Mouse (Mus musculus): ENCODE results near the gene Stk19. TPM values are rescaled to one million over a fixed set of nuclear protein-coding genes. Genes with fewer than 3 reads are reported as not detected.
A peak's percentile ranks its signal among the peaks of the same experiment; 100 is the strongest.
"Not testable (repeated sequence)": the region's sequence is repeated elsewhere in the genome, so short reads cannot be mapped to it uniquely, and the experiment has no call there.

Stk19 gene
- total and polyA plus RNA-seq, 2 experiments, result 7.9 to 19.8 TPM

DNA sequence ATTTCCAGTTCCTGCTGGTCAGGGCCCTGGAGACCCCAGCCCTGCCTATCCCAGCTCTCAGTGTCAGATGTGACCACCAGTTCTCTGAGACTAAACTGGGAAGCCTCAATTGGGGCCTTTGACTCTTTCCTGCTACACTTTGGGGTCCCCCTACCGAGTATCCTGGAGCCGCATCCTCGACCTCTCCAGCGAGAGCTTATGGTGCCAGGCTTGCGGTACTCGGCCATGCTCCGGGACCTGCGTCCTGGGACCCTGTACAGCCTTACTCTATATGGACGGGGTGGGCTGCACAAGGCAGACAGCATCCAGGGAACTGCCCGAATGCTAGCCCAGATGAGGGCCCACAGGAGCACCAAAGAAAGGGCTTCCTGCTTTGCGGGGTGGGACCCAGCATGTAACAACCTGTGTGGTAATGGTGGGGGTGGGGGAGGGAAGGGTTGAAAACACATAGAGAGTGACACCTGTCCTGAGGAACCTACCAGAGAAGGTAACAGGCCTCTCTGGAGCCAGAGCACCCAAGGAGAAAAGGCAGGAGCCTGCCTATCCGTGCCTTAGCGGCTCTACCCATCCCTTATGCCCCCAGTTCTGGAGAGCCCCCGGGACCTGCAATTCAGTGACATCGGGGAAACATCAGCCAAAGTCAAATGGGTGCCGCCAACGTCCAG lies 37.7 kb downstream of the Stk19 start:
- no peaks in the 10 kb centered on the region for H3K4me1 ChIP-seq (ENCODE audit: control insufficient read depth, insufficient read depth, low read length)
- no peaks in the 10 kb centered on the region for H3K79me2 ChIP-seq (ENCODE audit: control insufficient read depth, insufficient read depth, low read length)
- WGBS, result 96% methylated on average over 17 of the region's 17 CpGs
- H3K4me3 ChIP-seq (ENCODE audit: insufficient read depth, low read depth, low read length), result no peak overlapping the region
- H3K27me3 ChIP-seq (ENCODE audit: control insufficient read depth, insufficient read depth, low read length), result no peaks in the 10 kb centered on the region
- no peak for DNase-seq (ENCODE audit: extremely low read depth, low read depth, low spot score)
- no peak overlapping the region for H3K9ac ChIP-seq (ENCODE audit: low read depth, low read length)
- no peaks in the 10 kb centered on the region for H3K36me3 ChIP-seq (ENCODE audit: control insufficient read depth, insufficient read depth, low read length)
- TF ChIP-seq POLR2A (IDR thresholded peaks at IDR 0.05; ENCODE audit: extremely low read depth, insufficient read depth, low read length), result no peak
- TF ChIP-seq CTCF (IDR thresholded peaks at IDR 0.05; ENCODE audit: low read depth, low read length), result no peak
- H3K27ac ChIP-seq (replicated peaks; ENCODE audit: insufficient read depth, low read depth, low read length), result no peak overlapping the region

DNA sequence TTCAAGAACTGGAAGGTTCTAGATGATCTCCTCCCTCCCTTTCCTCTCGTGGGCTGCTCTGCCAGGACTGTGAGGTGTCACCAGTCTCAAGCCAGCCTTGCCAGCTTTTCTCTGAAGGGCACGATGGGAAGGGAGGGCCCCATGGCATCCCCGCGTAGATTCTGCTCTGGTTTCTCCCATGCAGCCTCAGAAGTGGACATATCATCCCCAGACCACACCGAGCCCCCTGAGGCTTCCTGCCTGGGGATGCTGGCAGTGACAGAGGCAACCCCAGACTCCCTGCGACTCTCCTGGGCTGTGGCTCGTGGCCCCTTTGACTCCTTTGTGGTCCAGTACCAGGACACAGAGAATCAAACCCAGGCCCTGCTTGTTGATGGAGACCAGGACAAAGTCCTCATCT lies 38.7 kb downstream of the Stk19 start:
- WGBS, result 92% methylated on average over 7 of the region's 7 CpGs
- not testable (repeated sequence) for DNase-seq (ENCODE audit: extremely low read depth, low read depth, low spot score)

DNA sequence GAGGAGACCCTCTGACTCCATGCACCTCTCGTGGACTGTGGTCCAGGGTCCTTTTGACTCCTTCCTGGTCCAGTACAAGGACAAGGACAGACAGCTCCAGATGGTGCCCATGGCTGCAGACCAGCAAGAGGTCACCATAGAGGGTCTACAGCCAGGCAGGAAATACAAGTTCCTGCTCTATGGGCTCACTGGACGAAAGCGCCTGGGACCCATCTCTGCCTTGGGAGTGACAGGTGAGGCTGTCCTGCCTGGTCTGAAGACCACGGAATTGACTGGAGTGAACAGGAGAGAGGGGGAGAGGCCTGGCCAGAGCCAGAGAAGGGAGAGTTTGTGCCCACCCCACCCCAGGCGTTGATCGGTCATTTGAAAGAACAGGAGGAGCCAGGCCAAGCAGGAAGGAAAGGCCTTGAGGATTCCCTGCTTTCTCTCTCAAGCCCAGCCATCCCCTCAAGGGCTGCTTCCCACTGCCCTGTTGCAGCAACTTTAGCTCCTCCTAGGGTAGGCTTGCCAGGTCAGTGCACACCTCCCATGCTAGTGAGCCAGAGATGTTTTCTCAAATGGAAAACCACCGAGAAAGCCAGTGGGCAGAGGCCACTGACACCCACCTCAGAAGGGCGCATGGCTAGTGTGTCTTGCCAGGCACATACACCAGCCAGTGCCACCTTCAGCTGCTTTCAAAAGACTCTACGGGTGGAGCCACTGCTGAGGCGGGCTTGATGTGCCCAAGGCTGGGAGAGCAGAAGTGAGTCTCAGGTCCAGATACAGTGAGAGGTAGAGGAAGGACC lies 39.3 kb downstream of the Stk19 start:
- not testable (repeated sequence) for H3K79me2 ChIP-seq (ENCODE audit: control insufficient read depth, insufficient read depth, low read length); H3K27ac ChIP-seq (replicated peaks; ENCODE audit: insufficient read depth, low read depth, low read length); H3K4me1 ChIP-seq (ENCODE audit: control insufficient read depth, insufficient read depth, low read length); H3K4me3 ChIP-seq (ENCODE audit: insufficient read depth, low read depth, low read length); H3K27me3 ChIP-seq (ENCODE audit: control insufficient read depth, insufficient read depth, low read length); H3K9ac ChIP-seq (ENCODE audit: low read depth, low read length); DNase-seq (ENCODE audit: extremely low read depth, low read depth, low spot score); H3K36me3 ChIP-seq (ENCODE audit: control insufficient read depth, insufficient read depth, low read length)
- 89% methylated on average over 10 of the region's 10 CpGs for WGBS

More for the DNA sequence above, 38.7 kb downstream of the Stk19 start:
- not testable (repeated sequence) for H3K27me3 ChIP-seq (ENCODE audit: control insufficient read depth, insufficient read depth, low read length); H3K9ac ChIP-seq (ENCODE audit: low read depth, low read length); H3K36me3 ChIP-seq (ENCODE audit: control insufficient read depth, insufficient read depth, low read length); H3K4me1 ChIP-seq (ENCODE audit: control insufficient read depth, insufficient read depth, low read length); H3K27ac ChIP-seq (replicated peaks; ENCODE audit: insufficient read depth, low read depth, low read length); H3K79me2 ChIP-seq (ENCODE audit: control insufficient read depth, insufficient read depth, low read length); H3K4me3 ChIP-seq (ENCODE audit: insufficient read depth, low read depth, low read length)

DNA sequence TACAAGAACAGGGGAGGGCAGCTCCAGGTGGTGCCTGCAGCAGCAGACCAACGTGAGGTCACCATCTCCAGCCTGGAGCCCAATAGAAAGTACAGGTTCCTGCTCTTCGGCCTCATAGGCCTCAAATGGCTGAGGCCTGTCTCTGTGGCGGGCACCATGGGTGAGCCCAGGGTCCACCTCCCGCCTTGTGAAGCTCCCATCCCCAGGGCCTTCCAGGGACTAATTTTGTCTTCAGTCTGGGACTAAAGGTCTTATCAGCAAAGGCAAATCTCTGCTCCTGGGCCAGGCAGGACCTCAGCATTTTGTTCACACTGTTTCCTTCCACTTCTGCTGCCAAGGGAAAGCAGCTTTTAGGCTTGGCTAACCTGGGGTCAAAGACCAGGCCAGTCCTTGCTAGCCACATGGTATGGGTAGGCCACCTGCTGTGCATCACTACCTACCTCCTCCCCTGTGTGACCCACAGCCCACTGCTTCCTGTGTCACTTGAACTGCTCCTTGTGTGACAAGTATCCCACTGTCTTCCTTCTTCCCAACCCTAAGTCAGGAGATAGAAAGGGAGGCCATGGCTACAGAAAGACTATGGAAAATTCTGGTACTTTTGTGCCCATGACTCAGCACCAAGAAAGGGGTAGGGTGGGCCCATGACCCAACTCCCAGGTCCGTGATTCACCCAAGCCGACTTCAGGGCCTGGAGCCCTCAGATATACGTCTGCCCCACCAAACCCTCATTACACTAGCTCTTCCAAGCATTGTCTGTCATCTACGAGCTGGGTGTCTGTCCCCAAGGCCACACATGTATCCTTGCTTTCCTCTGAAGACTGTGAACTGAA lies 40.2 kb downstream of the Stk19 start:
- DNase-seq (ENCODE audit: extremely low read depth, low read depth, low spot score), result no peak
- H3K4me1 ChIP-seq (ENCODE audit: control insufficient read depth, insufficient read depth, low read length), result no peaks in the 10 kb centered on the region
- no peak overlapping the region for H3K9ac ChIP-seq (ENCODE audit: low read depth, low read length)
- H3K4me3 ChIP-seq (ENCODE audit: insufficient read depth, low read depth, low read length), result no peak overlapping the region
- 90% methylated on average over 8 of the region's 8 CpGs for WGBS
- TF ChIP-seq POLR2A (IDR thresholded peaks at IDR 0.05; ENCODE audit: extremely low read depth, insufficient read depth, low read length), result no peak
- no peak for TF ChIP-seq CTCF (IDR thresholded peaks at IDR 0.05; ENCODE audit: low read depth, low read length)
- no peaks in the 10 kb centered on the region for H3K79me2 ChIP-seq (ENCODE audit: control insufficient read depth, insufficient read depth, low read length)
- H3K36me3 ChIP-seq (ENCODE audit: control insufficient read depth, insufficient read depth, low read length), result no peaks in the 10 kb centered on the region
- no peak overlapping the region for H3K27ac ChIP-seq (replicated peaks; ENCODE audit: insufficient read depth, low read depth, low read length)
- no peaks in the 10 kb centered on the region for H3K27me3 ChIP-seq (ENCODE audit: control insufficient read depth, insufficient read depth, low read length)

DNA sequence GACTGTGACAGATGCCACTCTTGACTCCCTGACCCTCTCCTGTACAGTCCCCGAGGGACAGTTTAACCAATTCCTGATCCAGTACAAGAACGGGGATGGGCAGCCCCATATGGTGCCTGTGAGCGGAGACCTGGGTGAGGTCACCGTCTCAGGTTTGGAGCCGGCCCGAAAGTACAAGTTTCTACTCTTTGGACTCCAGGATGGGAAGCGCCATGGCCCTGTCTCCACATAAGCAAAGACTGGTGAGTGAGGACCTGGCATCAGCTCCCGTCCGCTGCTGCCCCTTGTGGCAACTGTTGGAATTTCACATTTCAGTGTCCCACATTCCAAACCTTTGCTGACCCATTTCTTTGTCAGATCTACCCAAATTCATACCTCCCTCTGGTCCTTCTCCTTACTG lies 41.1 kb downstream of the Stk19 start:
- no peak overlapping the region for H3K9ac ChIP-seq (ENCODE audit: low read depth, low read length)
- no peaks in the 10 kb centered on the region for H3K79me2 ChIP-seq (ENCODE audit: control insufficient read depth, insufficient read depth, low read length)
- WGBS, result 62% methylated on average over 9 of the region's 9 CpGs
- H3K36me3 ChIP-seq (ENCODE audit: control insufficient read depth, insufficient read depth, low read length), result no peaks in the 10 kb centered on the region
- H3K4me1 ChIP-seq (ENCODE audit: control insufficient read depth, insufficient read depth, low read length), result no peaks in the 10 kb centered on the region
- peak; percentile 37 for DNase-seq (ENCODE audit: extremely low read depth, low read depth, low spot score)
- H3K27ac ChIP-seq (replicated peaks; ENCODE audit: insufficient read depth, low read depth, low read length), result no peak overlapping the region
- H3K4me3 ChIP-seq (ENCODE audit: insufficient read depth, low read depth, low read length), result no peak overlapping the region
- H3K27me3 ChIP-seq (ENCODE audit: control insufficient read depth, insufficient read depth, low read length), result no peaks in the 10 kb centered on the region
- TF ChIP-seq CTCF (IDR thresholded peaks at IDR 0.05; ENCODE audit: low read depth, low read length) (peak; percentile 76), POLR2A (IDR thresholded peaks at IDR 0.05; ENCODE audit: extremely low read depth, insufficient read depth, low read length) (no peak)

Data from liver, adult 2 months (tissue).